10 mouse cellular contexts compared by ENCODE assay signal in genomic region chr6:48642764-48643292, GRCm38 (mm10). TPM values are rescaled to one million over a fixed set of nuclear protein-coding genes. Genes with fewer than 3 reads are reported as not detected.
DNase-seq lines count a peak whose midpoint lies in the region; ATAC-seq and TF ChIP-seq lines count a peak whose summit lies in the region.
"Had no signal": no experiment of that assay in that cellular context is flagged by ENCODE, and none has a peak within 500 bp of the region (broad histone marks: within the 10 kb centered on the region; RNA-seq: fewer than 3 reads in every experiment).

No protein-coding gene starts in this region.

- TF ChIP-seq CTCF in hindbrain, postnatal 0 days (IDR thresholded peaks at IDR 0.05; ENCODE audit: low read depth), result peak; percentile 77

- 22% methylated on average over 4 of the region's 4 CpGs for WGBS in limb, embryonic 11.5 days
- WGBS in limb, embryonic 10.5 days, result 28% methylated on average over 4 of the region's 4 CpGs
- 19% methylated on average over 4 of the region's 4 CpGs for WGBS in hindbrain, postnatal 0 days
- WGBS in neural tube, embryonic 14.5 days, result 25% methylated on average over 4 of the region's 4 CpGs

- H3K9ac ChIP-seq in limb, embryonic 11.5 days (ENCODE audit: low read length), result no peak overlapping the region
- H3K9ac ChIP-seq in hindbrain, postnatal 0 days (replicated peaks; ENCODE audit: low read length), result no peak overlapping the region
- no peak overlapping the region for H3K9ac ChIP-seq in neural tube, embryonic 14.5 days (replicated peaks; ENCODE audit: low read depth, low read length)
- H3K9ac ChIP-seq: heart, embryonic 15.5 days had no signal

- H3K4me2 ChIP-seq in limb, embryonic 11.5 days (ENCODE audit: low read depth, severe bottlenecking), result no peak overlapping the region
- H3K4me2 ChIP-seq in hindbrain, postnatal 0 days (ENCODE audit: low read depth, low read length), result no peak overlapping the region
- no peak overlapping the region for H3K4me2 ChIP-seq in neural tube, embryonic 14.5 days (ENCODE audit: low read depth, low read length)
- H3K4me2 ChIP-seq: heart, embryonic 15.5 days had no signal

- no peaks in the 10 kb centered on the region for H3K4me1 ChIP-seq in limb, embryonic 11.5 days (ENCODE audit: control insufficient read depth, insufficient read depth, low read length)
- 0 out of 2 replicates have a peak, but pooled peaks cover 8% of the 10 kb centered on the region for H3K4me1 ChIP-seq in limb, embryonic 10.5 days
- H3K4me1 ChIP-seq in hindbrain, postnatal 0 days (ENCODE audit: insufficient read depth, low read length), result no peaks in the 10 kb centered on the region
- no peaks in the 10 kb centered on the region for H3K4me1 ChIP-seq in neural tube, embryonic 14.5 days (ENCODE audit: control insufficient read depth, insufficient read depth, low read length)

- peak; percentile 66 for DNase-seq in adrenal gland, postnatal 14 days
- DNase-seq in adrenal gland, postnatal 4 days (ENCODE audit: low spot score in 2 of 2), result no peak
- DNase-seq in limb, embryonic 11.5 days (ENCODE audit: low spot score), result peak; percentile 37
- DNase-seq in limb, embryonic 10.5 days (ENCODE audit: low spot score), result no peak
- DNase-seq in c-Kit-positive CD71-positive TER-119-negative erythroid progenitor cells, embryonic 14.5 days (ENCODE audit: low read depth), result peak; percentile 39
- DNase-seq in hindbrain, postnatal 0 days (ENCODE audit: low spot score), result peak; percentile 93
- DNase-seq in layer of hippocampus, adult 9-10 months (ENCODE audit: low spot score), result no peak

- no peaks in the 10 kb centered on the region for H3K27me3 ChIP-seq in limb, embryonic 11.5 days (ENCODE audit: control insufficient read depth, insufficient read depth, low read length)
- H3K27me3 ChIP-seq in limb, embryonic 10.5 days (ENCODE audit: low read depth, poor library complexity, severe bottlenecking), result no peaks in the 10 kb centered on the region
- no peaks in the 10 kb centered on the region for H3K27me3 ChIP-seq in hindbrain, postnatal 0 days (ENCODE audit: insufficient read depth, low read length)
- no peaks in the 10 kb centered on the region for H3K27me3 ChIP-seq in neural tube, embryonic 14.5 days (ENCODE audit: control insufficient read depth, insufficient read depth, low read length)
- H3K27me3 ChIP-seq: heart, embryonic 15.5 days had no signal

- no peak overlapping the region for H3K27ac ChIP-seq in limb, embryonic 11.5 days (replicated peaks; ENCODE audit: low read depth, low read length)
- H3K27ac ChIP-seq in limb, embryonic 10.5 days, result no peak overlapping the region
- no peak overlapping the region for H3K27ac ChIP-seq in hindbrain, postnatal 0 days
- no peak overlapping the region for H3K27ac ChIP-seq in neural tube, embryonic 14.5 days (ENCODE audit: low read depth, low read length)
- H3K27ac ChIP-seq: heart, embryonic 15.5 days had no signal

- no peak overlapping the region for H3K4me3 ChIP-seq in limb, embryonic 11.5 days (ENCODE audit: low read depth, low read length)
- no peak overlapping the region for H3K4me3 ChIP-seq in limb, embryonic 10.5 days
- H3K4me3 ChIP-seq in hindbrain, postnatal 0 days (ENCODE audit: low read length), result no peak overlapping the region
- no peak overlapping the region for H3K4me3 ChIP-seq in neural tube, embryonic 14.5 days (ENCODE audit: low read depth, low read length)
- H3K4me3 ChIP-seq: heart, embryonic 15.5 days had no signal

- no peak for ATAC-seq in limb, embryonic 11.5 days (ENCODE audit: insufficient number of reproducible peaks, low FRiP score, low TSS enrichment, low read depth)
- peak; percentile 37 for ATAC-seq in hindbrain, postnatal 0 days
- ATAC-seq in neural tube, embryonic 14.5 days (ENCODE audit: low read depth), result peak; percentile 50; the same call in 1 of the 2 replicates

- no peaks in the 10 kb centered on the region for H3K9me3 ChIP-seq in limb, embryonic 11.5 days (ENCODE audit: control insufficient read depth, low read length)
- no peaks in the 10 kb centered on the region for H3K9me3 ChIP-seq in limb, embryonic 10.5 days (replicated peaks)
- no peaks in the 10 kb centered on the region for H3K9me3 ChIP-seq in hindbrain, postnatal 0 days (ENCODE audit: low read length)
- no peaks in the 10 kb centered on the region for H3K9me3 ChIP-seq in neural tube, embryonic 14.5 days (ENCODE audit: control insufficient read depth, low read length)
- H3K9me3 ChIP-seq: G1E; heart, embryonic 15.5 days had no signal

- H3K36me3 ChIP-seq in limb, embryonic 11.5 days (ENCODE audit: control insufficient read depth, insufficient read depth, low read length), result no peaks in the 10 kb centered on the region
- H3K36me3 ChIP-seq in limb, embryonic 10.5 days, result no peaks in the 10 kb centered on the region
- no peaks in the 10 kb centered on the region for H3K36me3 ChIP-seq in hindbrain, postnatal 0 days (ENCODE audit: insufficient read depth, low read length)
- H3K36me3 ChIP-seq in neural tube, embryonic 14.5 days (ENCODE audit: control insufficient read depth, insufficient read depth, low read length), result no peaks in the 10 kb centered on the region
- H3K36me3 ChIP-seq: G1E; heart, embryonic 15.5 days had no signal

RNA-seq across cellular contexts. Expression of gene Gimap8, which starts 4.2 kb away (rescaled TPM):
- 12.1 and 20.4 TPM in 2 replicates for total RNA-seq in adrenal gland, postnatal 14 days (2021)
- total RNA-seq in adrenal gland, postnatal 4 days (2021), result 10 to 100 TPM; 10.8 to 12.0 TPM
- 0.24 and 0.48 TPM in 2 replicates for polyA plus RNA-seq in limb, embryonic 11.5 days (2014; fragmentation: Nextera tagmentation; extraction: Ambion mirVana)
- polyA plus RNA-seq in limb, embryonic 10.5 days (2016; fragmentation: Nextera tagmentation; extraction: Ambion mirVana), result 0.35 TPM in 2 replicates
- total RNA-seq in hindbrain, postnatal 0 days (2014; rRNA removed), result 0.72 and 1.3 TPM in 2 replicates
- 0.40 and 0.49 TPM in 2 replicates for polyA plus RNA-seq in hindbrain, postnatal 0 days (2015; fragmentation: Nextera tagmentation; extraction: Ambion mirVana)
- 0.20 and 0.35 TPM in 2 replicates for polyA plus RNA-seq in neural tube, embryonic 14.5 days (2014; fragmentation: Nextera tagmentation; extraction: Ambion mirVana)
- polyA plus RNA-seq: G1E had no signal

RNA-seq across cellular contexts. Expression of gene AI854703, which starts 16.3 kb away (rescaled TPM):
- 1.8 and 3.1 TPM in 2 replicates for total RNA-seq in adrenal gland, postnatal 14 days (2021)
- 1 to 10 TPM; 2.1 to 3.3 TPM for total RNA-seq in adrenal gland, postnatal 4 days (2021)
- 0.71 and 0.83 TPM in 2 replicates for polyA plus RNA-seq in limb, embryonic 11.5 days (2014; fragmentation: Nextera tagmentation; extraction: Ambion mirVana)
- 1.1 and 1.3 TPM in 2 replicates for polyA plus RNA-seq in limb, embryonic 10.5 days (2016; fragmentation: Nextera tagmentation; extraction: Ambion mirVana)
- 53.3 and 54.9 TPM in 2 replicates for total RNA-seq in hindbrain, postnatal 0 days (2014; rRNA removed)
- 29.3 and 30.2 TPM in 2 replicates for polyA plus RNA-seq in hindbrain, postnatal 0 days (2015; fragmentation: Nextera tagmentation; extraction: Ambion mirVana)
- polyA plus RNA-seq in neural tube, embryonic 14.5 days (2014; fragmentation: Nextera tagmentation; extraction: Ambion mirVana), result 20.5 and 26.9 TPM in 2 replicates
- polyA plus RNA-seq: G1E had no signal

RNA-seq across cellular contexts. Expression of gene Gimap9, which starts 33.1 kb away (rescaled TPM):
- total RNA-seq in adrenal gland, postnatal 14 days (2021), result 6.5 and 12.1 TPM in 2 replicates
- total RNA-seq in adrenal gland, postnatal 4 days (2021), result 1 to 10 TPM; 7.2 to 9.3 TPM
- polyA plus RNA-seq in limb, embryonic 11.5 days (2014; fragmentation: Nextera tagmentation; extraction: Ambion mirVana), result 4.4 and 5.4 TPM in 2 replicates
- polyA plus RNA-seq in limb, embryonic 10.5 days (2016; fragmentation: Nextera tagmentation; extraction: Ambion mirVana), result 3.9 and 4.1 TPM in 2 replicates
- 2.1 and 2.4 TPM in 2 replicates for total RNA-seq in hindbrain, postnatal 0 days (2014; rRNA removed)
- polyA plus RNA-seq in hindbrain, postnatal 0 days (2015; fragmentation: Nextera tagmentation; extraction: Ambion mirVana), result 1.2 and 2.0 TPM in 2 replicates
- 0.70 and 1.5 TPM in 2 replicates for polyA plus RNA-seq in neural tube, embryonic 14.5 days (2014; fragmentation: Nextera tagmentation; extraction: Ambion mirVana)

RNA-seq across cellular contexts. Expression of gene Zfp775, which starts 41.0 kb away (rescaled TPM):
- total RNA-seq in adrenal gland, postnatal 14 days (2021), result 7.7 and 8.9 TPM in 2 replicates
- 10 to 100 TPM in 1 of 2 experiments, 1 to 10 TPM in 1; 7.8 to 10.0 TPM for total RNA-seq in adrenal gland, postnatal 4 days (2021)
- 9.8 and 9.9 TPM in 2 replicates for polyA plus RNA-seq in limb, embryonic 11.5 days (2014; fragmentation: Nextera tagmentation; extraction: Ambion mirVana)
- 7.7 and 10.6 TPM in 2 replicates for polyA plus RNA-seq in limb, embryonic 10.5 days (2016; fragmentation: Nextera tagmentation; extraction: Ambion mirVana)
- total RNA-seq in hindbrain, postnatal 0 days (2014; rRNA removed), result 11.6 and 13.5 TPM in 2 replicates
- 7.2 and 8.8 TPM in 2 replicates for polyA plus RNA-seq in hindbrain, postnatal 0 days (2015; fragmentation: Nextera tagmentation; extraction: Ambion mirVana)
- 12.3 and 17.6 TPM in 2 replicates for polyA plus RNA-seq in neural tube, embryonic 14.5 days (2014; fragmentation: Nextera tagmentation; extraction: Ambion mirVana)
- polyA plus RNA-seq: G1E had no signal

RNA-seq across cellular contexts. Expression of gene Gimap4, which starts 41.5 kb away (rescaled TPM):
- total RNA-seq in adrenal gland, postnatal 14 days (2021), result 54.8 and 62.2 TPM in 2 replicates
- 10 to 100 TPM; 40.8 to 48.9 TPM for total RNA-seq in adrenal gland, postnatal 4 days (2021)
- 10.8 and 12.3 TPM in 2 replicates for polyA plus RNA-seq in limb, embryonic 11.5 days (2014; fragmentation: Nextera tagmentation; extraction: Ambion mirVana)
- polyA plus RNA-seq in limb, embryonic 10.5 days (2016; fragmentation: Nextera tagmentation; extraction: Ambion mirVana), result 9.6 and 10.1 TPM in 2 replicates
- total RNA-seq in hindbrain, postnatal 0 days (2014; rRNA removed), result 0.78 and 1.6 TPM in 2 replicates
- 0.56 and 0.66 TPM in 2 replicates for polyA plus RNA-seq in hindbrain, postnatal 0 days (2015; fragmentation: Nextera tagmentation; extraction: Ambion mirVana)
- 0.33 and 1.4 TPM in 2 replicates for polyA plus RNA-seq in neural tube, embryonic 14.5 days (2014; fragmentation: Nextera tagmentation; extraction: Ambion mirVana)
- total RNA-seq: G1E had no signal
- polyA plus RNA-seq: G1E had no signal

Comparison
In these comparisons a context has a peak if more than half of its experiments do, and no peak if none do; other contexts are left out.
1. DNase-seq: peak in adrenal gland, postnatal 14 days (single experiment), limb, embryonic 11.5 days (single experiment), c-Kit-positive CD71-positive TER-119-negative erythroid progenitor cells, embryonic 14.5 days (single experiment) and hindbrain, postnatal 0 days (single experiment); none in adrenal gland, postnatal 4 days (0 of 2), limb, embryonic 10.5 days (single experiment) and layer of hippocampus, adult 9-10 months (single experiment).